Mouse (Mus musculus): ENCODE results near the gene Pfdn6. TPM values are rescaled to one million over a fixed set of nuclear protein-coding genes. Genes with fewer than 3 reads are reported as not detected.

Pfdn6 gene
- polyA plus RNA-seq, 1 experiment = 130 TPM

DNA sequence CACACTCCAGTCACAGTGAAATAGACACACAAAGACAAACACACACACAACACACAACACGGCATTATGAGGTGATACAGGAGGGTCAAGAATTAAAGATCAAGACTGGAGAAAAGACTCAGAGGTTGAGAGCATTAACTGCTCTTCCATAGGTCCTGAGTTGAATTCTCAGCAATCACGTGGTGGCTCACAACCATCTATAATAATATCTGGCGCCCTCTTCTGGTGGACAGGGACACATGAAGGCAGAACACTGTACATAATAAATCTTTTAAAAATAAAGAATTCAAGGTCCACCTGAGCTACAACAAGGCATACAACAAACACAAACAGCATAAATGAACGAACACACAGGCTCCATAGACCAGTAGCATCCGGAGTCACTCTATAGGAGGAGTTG is 28.8 kb upstream of the Pfdn6 start:
- Histone ChIP-seq H3K79me2 (ENCODE audit: control insufficient read depth, insufficient read depth) (no peaks in the 10 kb centered on the region), H3ac (ENCODE audit: control insufficient read depth, insufficient read length, low read depth) (no peak overlapping the region), H3K27me3 (ENCODE audit: control insufficient read depth, insufficient read depth, insufficient read length) (no peaks in the 10 kb centered on the region), H3K36me3 (ENCODE audit: control insufficient read depth, insufficient read depth) (no peaks in the 10 kb centered on the region), H3K79me3 (ENCODE audit: low read depth) (no peaks in the 10 kb centered on the region), H3K4me3 (ENCODE audit: insufficient read depth, poor library complexity, severe bottlenecking) (no peak overlapping the region)
- no peak for TF ChIP-seq CEBPB (IDR thresholded peaks at IDR 0.05; ENCODE audit: low read depth)
- peak; percentile 79 for TF ChIP-seq USF1 (IDR thresholded peaks at IDR 0.05; ENCODE audit: low read depth)
- TF ChIP-seq MAX (IDR thresholded peaks at IDR 0.05) = peak; percentile 27

DNA sequence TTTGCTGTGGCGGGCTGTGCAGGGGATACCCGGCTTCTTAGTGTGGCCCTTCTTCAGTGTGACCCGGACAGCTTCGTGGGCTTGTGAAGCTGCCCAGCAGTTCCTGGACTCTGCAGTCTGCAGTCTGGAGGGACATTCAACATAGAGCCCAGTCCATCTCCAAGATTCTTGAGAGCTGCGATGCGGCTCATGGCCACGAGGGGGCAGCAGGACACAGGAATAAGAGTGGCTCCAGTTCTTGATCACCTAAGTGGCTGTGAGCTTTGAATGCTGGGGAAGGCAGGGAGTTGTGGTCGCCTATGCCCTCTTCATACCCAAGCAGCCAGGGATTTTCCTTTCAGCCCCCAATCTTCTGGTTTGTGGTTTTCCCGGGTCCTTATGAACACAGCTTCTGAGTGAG is 28.3 kb upstream of the Pfdn6 start:
- Histone ChIP-seq H3ac (ENCODE audit: control insufficient read depth, insufficient read length, low read depth) (no peak overlapping the region), H3K36me3 (ENCODE audit: control insufficient read depth, insufficient read depth) (no peaks in the 10 kb centered on the region), H3K79me2 (ENCODE audit: control insufficient read depth, insufficient read depth) (no peaks in the 10 kb centered on the region), H3K27me3 (ENCODE audit: control insufficient read depth, insufficient read depth, insufficient read length) (no peaks in the 10 kb centered on the region), H3K4me3 (ENCODE audit: insufficient read depth, poor library complexity, severe bottlenecking) (no peak overlapping the region), H3K79me3 (ENCODE audit: low read depth) (no peaks in the 10 kb centered on the region)
- peak; percentile 14 for TF ChIP-seq CTCF (IDR thresholded peaks at IDR 0.05; ENCODE audit: control insufficient read depth, insufficient read depth, insufficient read length)
- TF ChIP-seq MAX (IDR thresholded peaks at IDR 0.05) = no peak

- TF ChIP-seq MYOD1 (IDR thresholded peaks at IDR 0.05; ENCODE audit: control insufficient read depth, insufficient read length, low read depth) (no peak), FOSL1 (IDR thresholded peaks at IDR 0.05; ENCODE audit: insufficient read depth, low read length, poor library complexity, severe bottlenecking) (no peak), MAX (IDR thresholded peaks at IDR 0.05) (no peak), CEBPB (IDR thresholded peaks at IDR 0.05; ENCODE audit: low read depth) (no peak), USF1 (IDR thresholded peaks at IDR 0.05; ENCODE audit: low read depth) (no peak), CTCF (IDR thresholded peaks at IDR 0.05; ENCODE audit: control insufficient read depth, insufficient read depth, insufficient read length) (no peak), MYOG (IDR thresholded peaks at IDR 0.05; ENCODE audit: control insufficient read depth, extremely low read depth, insufficient read length) (no peak)
- H3K79me2 ChIP-seq (ENCODE audit: control insufficient read depth, insufficient read depth) = no peaks in the 10 kb centered on the region
- no peaks in the 10 kb centered on the region for H3K27me3 ChIP-seq (ENCODE audit: control insufficient read depth, insufficient read depth, insufficient read length)
- no peaks in the 10 kb centered on the region for H3K36me3 ChIP-seq (ENCODE audit: control insufficient read depth, insufficient read depth)
- no peaks in the 10 kb centered on the region for H3K79me3 ChIP-seq (ENCODE audit: low read depth)
- H3K4me3 ChIP-seq (ENCODE audit: insufficient read depth, poor library complexity, severe bottlenecking) = no peak overlapping the region
- no peak overlapping the region for H3ac ChIP-seq (ENCODE audit: control insufficient read depth, insufficient read length, low read depth)
These were observed 25.9 kb upstream of the Pfdn6 start for GRCm38 (mm10) chr17:33965846-33966550.

DNA sequence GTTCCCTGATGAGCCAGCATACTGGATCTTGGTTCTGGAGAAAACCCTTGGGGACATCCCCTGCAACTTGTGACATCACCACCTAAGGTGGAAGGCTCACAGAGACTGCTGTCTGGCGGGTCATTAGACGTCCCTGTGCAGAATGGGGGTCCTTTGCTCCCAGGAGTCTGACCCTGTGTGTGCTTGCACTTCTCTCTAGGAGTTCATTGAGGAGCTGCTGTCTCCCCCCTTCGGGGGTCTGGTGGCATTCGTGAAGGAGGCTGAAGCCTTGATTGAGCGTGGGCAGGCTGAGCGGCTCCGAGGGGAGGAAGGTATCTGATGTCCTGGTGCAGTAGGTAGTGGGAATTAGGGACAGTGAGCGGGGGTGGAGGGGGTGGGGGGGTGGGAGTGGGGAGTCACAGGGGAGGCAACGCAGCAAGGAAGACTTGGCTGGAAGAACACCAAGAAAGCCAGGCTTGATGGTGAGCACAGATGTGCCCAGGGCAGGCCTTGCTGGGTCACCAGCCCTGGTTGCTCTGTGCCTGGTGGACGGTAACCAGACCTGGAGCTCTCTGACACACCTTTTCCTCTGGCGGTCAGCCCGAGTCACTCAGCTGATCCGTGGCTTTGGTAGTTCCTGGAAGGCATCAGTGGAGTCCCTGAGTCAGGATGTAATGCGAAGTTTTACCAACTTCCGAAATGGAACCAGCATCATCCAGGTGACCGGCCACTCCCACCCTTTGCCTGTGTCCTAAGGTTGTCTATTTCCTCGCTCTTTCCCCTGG is 25.1 kb upstream of the Pfdn6 start:
- TF ChIP-seq MYOD1 (IDR thresholded peaks at IDR 0.05; ENCODE audit: control insufficient read depth, insufficient read length, low read depth) = no peak
- no peak for TF ChIP-seq MAX (IDR thresholded peaks at IDR 0.05)
- no peak for TF ChIP-seq CTCF (IDR thresholded peaks at IDR 0.05; ENCODE audit: control insufficient read depth, insufficient read depth, insufficient read length)
- TF ChIP-seq CEBPB (IDR thresholded peaks at IDR 0.05; ENCODE audit: low read depth) = no peak
- no peak for TF ChIP-seq FOSL1 (IDR thresholded peaks at IDR 0.05; ENCODE audit: insufficient read depth, low read length, poor library complexity, severe bottlenecking)
- TF ChIP-seq USF1 (IDR thresholded peaks at IDR 0.05; ENCODE audit: low read depth) = no peak
- TF ChIP-seq MYOG (IDR thresholded peaks at IDR 0.05; ENCODE audit: control insufficient read depth, extremely low read depth, insufficient read length) = no peak
- Histone ChIP-seq H3K36me3 (ENCODE audit: control insufficient read depth, insufficient read depth) (no peaks in the 10 kb centered on the region), H3K4me3 (ENCODE audit: insufficient read depth, poor library complexity, severe bottlenecking) (no peak overlapping the region), H3K79me2 (ENCODE audit: control insufficient read depth, insufficient read depth) (no peaks in the 10 kb centered on the region), H3K27me3 (ENCODE audit: control insufficient read depth, insufficient read depth, insufficient read length) (no peaks in the 10 kb centered on the region), H3ac (ENCODE audit: control insufficient read depth, insufficient read length, low read depth) (no peak overlapping the region), H3K79me3 (ENCODE audit: low read depth) (no peaks in the 10 kb centered on the region)

- no peaks in the 10 kb centered on the region for H3K36me3 ChIP-seq (ENCODE audit: control insufficient read depth, insufficient read depth)
These were observed 22.7 kb upstream of the Pfdn6 start for GRCm38 (mm10) chr17:33962876-33963275.

GRCm38 (mm10) chr17:33959948-33960347 is 19.8 kb upstream of the Pfdn6 start:
- no peak for TF ChIP-seq MYOG (IDR thresholded peaks at IDR 0.05; ENCODE audit: control insufficient read depth, extremely low read depth, insufficient read length)
- no peak for TF ChIP-seq MYOD1 (IDR thresholded peaks at IDR 0.05; ENCODE audit: control insufficient read depth, insufficient read length, low read depth)
- TF ChIP-seq CEBPB (IDR thresholded peaks at IDR 0.05; ENCODE audit: low read depth) = no peak
- TF ChIP-seq FOSL1 (IDR thresholded peaks at IDR 0.05; ENCODE audit: insufficient read depth, low read length, poor library complexity, severe bottlenecking) = no peak
- no peak for TF ChIP-seq MAX (IDR thresholded peaks at IDR 0.05)
- TF ChIP-seq CTCF (IDR thresholded peaks at IDR 0.05; ENCODE audit: control insufficient read depth, insufficient read depth, insufficient read length) = no peak
- no peak for TF ChIP-seq USF1 (IDR thresholded peaks at IDR 0.05; ENCODE audit: low read depth)
- peaks cover 20% of the 10 kb centered on the region for H3K79me2 ChIP-seq (ENCODE audit: control insufficient read depth, insufficient read depth)
- peaks cover 14% of the 10 kb centered on the region for H3K79me3 ChIP-seq (ENCODE audit: low read depth)
- peaks cover 1% of the 10 kb centered on the region for H3K36me3 ChIP-seq (ENCODE audit: control insufficient read depth, insufficient read depth)
- H3K4me3 ChIP-seq (ENCODE audit: insufficient read depth, poor library complexity, severe bottlenecking) = no peak overlapping the region
- H3ac ChIP-seq (ENCODE audit: control insufficient read depth, insufficient read length, low read depth) = no peak overlapping the region
- no peaks in the 10 kb centered on the region for H3K27me3 ChIP-seq (ENCODE audit: control insufficient read depth, insufficient read depth, insufficient read length)

More at GRCm38 (mm10) chr17:33962876-33963275, 22.7 kb upstream of the Pfdn6 start:
- TF ChIP-seq MYOD1 (IDR thresholded peaks at IDR 0.05; ENCODE audit: control insufficient read depth, insufficient read length, low read depth) = no peak
- TF ChIP-seq MAX (IDR thresholded peaks at IDR 0.05) = no peak
- TF ChIP-seq USF1 (IDR thresholded peaks at IDR 0.05; ENCODE audit: low read depth) = no peak
- TF ChIP-seq CEBPB (IDR thresholded peaks at IDR 0.05; ENCODE audit: low read depth) = no peak
- TF ChIP-seq MYOG (IDR thresholded peaks at IDR 0.05; ENCODE audit: control insufficient read depth, extremely low read depth, insufficient read length) = no peak
- no peak for TF ChIP-seq FOSL1 (IDR thresholded peaks at IDR 0.05; ENCODE audit: insufficient read depth, low read length, poor library complexity, severe bottlenecking)
- no peak for TF ChIP-seq CTCF (IDR thresholded peaks at IDR 0.05; ENCODE audit: control insufficient read depth, insufficient read depth, insufficient read length)
- Histone ChIP-seq H3K79me2 (ENCODE audit: control insufficient read depth, insufficient read depth) (no peaks in the 10 kb centered on the region), H3K4me3 (ENCODE audit: insufficient read depth, poor library complexity, severe bottlenecking) (no peak overlapping the region), H3ac (ENCODE audit: control insufficient read depth, insufficient read length, low read depth) (no peak overlapping the region), H3K27me3 (ENCODE audit: control insufficient read depth, insufficient read depth, insufficient read length) (no peaks in the 10 kb centered on the region), H3K79me3 (ENCODE audit: low read depth) (no peaks in the 10 kb centered on the region)

Measured in C2C12 (cell line).